Mouse (Mus musculus) spleen, adult 12 weeks (tissue): ENCODE measurements around the gene Fam20c.

Experiments used
- DNase-seq: peaks from one replicate; pipeline ENCODE4 v3.0.0; 2022; ENCODE audit warnings: low spot score

Gene Fam20c

GRCm38 (mm10) chr5:138756311-138757085 is 2.2 kb downstream of the Fam20c start:
- no peak for DNase-seq

DNA sequence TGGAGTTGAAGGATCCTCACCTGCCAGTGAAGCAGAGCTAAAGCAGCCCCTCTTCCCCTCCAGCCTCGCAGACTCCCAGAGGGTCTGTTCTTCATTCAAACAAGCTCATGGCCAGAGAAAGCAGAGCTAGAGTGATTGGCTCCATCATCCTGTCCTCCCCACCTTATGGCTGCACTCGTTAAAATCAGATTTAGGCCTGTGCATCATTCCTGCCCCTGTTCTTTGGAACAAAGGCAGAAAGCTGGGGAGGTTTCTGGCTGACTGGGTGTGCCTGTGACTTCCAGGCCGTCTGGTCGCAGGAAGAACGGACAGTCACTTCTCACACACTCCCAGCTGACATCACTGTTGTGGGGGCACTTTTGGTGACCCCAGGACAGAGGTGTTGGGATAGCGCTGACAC is 2.8 kb downstream of the Fam20c start:
- DNase-seq = no peak

GRCm38 (mm10) chr5:138757616-138758015 is 3.3 kb downstream of the Fam20c start:
- DNase-seq = no peak

GRCm38 (mm10) chr5:138758533-138758932 is 4.2 kb downstream of the Fam20c start:
- DNase-seq = no peak

DNA sequence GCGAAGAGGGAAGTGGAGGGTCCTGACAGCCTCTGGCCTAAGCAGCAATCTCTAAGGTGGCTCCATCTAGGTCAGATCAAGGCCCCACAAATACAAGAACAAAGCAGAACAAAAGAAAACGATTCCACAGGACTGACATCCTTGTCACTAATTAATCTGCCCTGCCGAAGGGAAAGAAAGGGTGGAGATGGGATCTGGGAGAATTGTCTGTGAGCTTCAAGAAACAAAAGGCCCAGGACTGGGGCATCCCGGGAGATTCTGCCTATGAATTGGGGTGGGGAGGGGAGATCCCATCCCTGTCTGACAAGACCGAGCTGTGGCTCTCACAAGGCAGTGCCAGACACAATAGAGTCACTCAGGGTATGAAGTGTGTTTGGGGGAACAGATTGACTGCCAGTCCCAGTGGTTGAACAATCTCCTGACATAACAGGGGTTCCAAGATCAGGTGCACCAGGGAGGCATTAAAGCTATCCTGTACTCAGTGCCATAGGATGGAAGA is 7.6 kb downstream of the Fam20c start:
- no peak for DNase-seq

DNA sequence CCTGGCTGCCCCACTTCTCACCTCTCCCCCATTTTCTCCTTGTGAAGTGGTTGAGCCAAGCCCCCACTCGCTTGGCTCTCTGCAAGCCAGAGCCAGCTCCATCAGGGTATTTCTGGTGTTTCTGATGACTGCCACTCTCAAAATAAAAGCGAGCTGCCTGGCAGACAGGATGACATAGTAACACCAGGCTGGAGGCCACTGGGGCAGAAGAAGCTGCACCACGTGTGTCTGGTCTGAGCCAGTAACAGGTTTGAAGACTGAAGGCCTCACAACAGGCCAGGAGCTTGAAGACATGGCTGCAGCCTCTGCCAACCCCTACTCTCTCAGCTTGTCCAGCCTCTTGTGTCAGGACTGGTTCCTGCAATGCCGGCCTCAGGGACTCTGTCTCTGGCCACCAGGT is 8.0 kb downstream of the Fam20c start:
- DNase-seq = no peak

DNA sequence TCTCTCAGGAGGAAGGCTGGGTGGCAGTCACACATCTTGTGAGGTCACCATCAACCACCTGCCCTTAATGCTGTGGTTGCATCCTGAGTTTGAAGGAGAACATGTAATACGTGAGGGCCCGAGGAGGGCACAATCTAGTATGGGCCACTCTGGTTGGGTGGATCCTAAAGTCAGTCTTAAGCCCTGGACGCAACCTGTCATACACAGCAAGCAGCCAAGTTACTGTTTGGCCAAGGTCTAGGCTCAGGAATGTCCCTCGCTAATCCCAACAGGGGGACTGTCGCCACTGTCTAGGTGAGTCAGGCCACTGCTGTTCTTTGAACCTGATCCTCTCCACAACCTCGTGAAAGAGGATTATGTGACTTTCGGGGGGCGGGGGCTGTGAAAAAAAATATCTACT is 10.3 kb downstream of the Fam20c start:
- DNase-seq = no peak

GRCm38 (mm10) chr5:138767650-138768049 is 13.3 kb downstream of the Fam20c start:
- DNase-seq = no peak

DNA sequence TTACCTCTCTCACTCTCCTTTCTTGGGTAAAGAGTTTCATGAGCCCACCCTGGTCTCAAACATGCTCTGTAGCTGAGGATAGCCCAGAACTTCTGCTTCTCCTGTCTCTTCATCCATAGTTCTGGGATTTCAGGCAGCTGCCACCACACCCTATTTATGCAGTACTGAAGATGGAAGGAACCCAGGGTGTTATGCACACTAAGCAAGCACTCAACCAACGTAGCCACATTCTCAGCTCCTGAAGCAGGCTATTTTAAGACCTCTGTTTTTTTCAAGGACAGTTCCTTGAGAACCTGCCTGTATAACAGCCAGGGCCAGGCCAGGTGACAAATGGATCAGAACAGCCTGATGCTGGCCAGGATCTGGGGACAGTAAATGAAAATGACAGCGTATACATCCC is 14.4 kb downstream of the Fam20c start:
- no peak for DNase-seq

- no peak for DNase-seq
Observed at GRCm38 (mm10) chr5:138769126-138769525, 14.8 kb downstream of the Fam20c start.

DNA sequence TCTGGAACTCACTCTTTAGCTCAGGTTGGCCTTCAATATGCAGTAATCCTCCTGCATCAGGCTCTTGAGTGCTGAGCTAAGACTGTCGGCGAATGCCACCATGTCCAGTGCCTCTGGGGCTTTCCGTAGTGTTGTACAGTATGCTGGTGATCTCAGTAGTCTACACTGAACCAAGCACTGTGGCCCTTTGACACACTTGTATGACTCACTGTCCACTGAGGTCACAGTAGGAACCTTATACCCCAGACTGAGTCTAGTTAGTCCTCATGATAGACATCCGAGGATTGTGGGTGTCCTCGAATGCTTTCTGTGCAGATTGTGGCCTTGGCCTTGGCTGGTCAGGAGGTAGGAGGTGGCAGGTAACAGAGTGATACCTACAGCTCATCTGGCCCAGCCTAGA is 20.8 kb downstream of the Fam20c start:
- no peak for DNase-seq

- no peak for DNase-seq
Observed at GRCm38 (mm10) chr5:138776346-138776745, 22.0 kb downstream of the Fam20c start.

- DNase-seq = no peak
Observed at GRCm38 (mm10) chr5:138778731-138779463, 24.6 kb downstream of the Fam20c start.

DNA sequence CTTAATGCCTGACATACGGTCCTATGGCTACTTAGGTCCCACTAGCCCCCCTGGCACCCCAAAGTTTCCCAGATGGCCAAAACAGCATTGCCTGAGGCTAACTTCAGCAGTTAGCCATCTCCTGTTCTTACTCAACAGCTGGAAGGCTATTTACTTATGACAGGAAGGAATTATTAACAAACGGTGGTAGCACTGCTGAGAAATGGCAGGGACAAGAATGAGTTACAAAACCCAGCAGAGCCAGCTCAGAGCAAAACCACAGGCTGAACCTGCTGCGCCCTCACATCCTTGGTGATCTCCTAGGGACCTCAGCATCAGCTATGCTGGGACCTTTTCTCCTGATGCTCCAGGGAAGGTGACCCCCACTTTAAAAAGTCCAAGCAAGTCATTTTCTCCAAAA is 25.3 kb downstream of the Fam20c start:
- no peak for DNase-seq

DNA sequence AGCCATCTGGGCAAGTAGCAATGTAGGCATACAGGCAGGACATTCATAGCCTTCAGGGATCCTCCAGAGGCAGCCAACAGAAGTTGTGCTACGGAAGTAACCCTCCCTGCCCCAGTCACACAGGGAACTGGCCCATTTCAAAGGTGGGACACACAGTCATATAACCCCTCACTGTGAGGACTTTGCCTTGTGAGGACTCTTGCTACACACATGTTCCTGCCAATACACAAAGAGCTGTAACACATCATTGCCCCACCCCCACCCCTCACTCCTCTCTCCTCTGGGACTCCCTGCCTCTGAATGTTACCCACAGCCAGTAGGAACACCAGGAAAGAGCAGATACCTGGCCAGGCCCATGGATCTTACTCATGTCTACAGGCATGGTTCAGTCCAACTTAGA is 28.4 kb downstream of the Fam20c start:
- DNase-seq = no peak

- no peak for DNase-seq
Observed at GRCm38 (mm10) chr5:138783181-138783580, 28.9 kb downstream of the Fam20c start.

DNA sequence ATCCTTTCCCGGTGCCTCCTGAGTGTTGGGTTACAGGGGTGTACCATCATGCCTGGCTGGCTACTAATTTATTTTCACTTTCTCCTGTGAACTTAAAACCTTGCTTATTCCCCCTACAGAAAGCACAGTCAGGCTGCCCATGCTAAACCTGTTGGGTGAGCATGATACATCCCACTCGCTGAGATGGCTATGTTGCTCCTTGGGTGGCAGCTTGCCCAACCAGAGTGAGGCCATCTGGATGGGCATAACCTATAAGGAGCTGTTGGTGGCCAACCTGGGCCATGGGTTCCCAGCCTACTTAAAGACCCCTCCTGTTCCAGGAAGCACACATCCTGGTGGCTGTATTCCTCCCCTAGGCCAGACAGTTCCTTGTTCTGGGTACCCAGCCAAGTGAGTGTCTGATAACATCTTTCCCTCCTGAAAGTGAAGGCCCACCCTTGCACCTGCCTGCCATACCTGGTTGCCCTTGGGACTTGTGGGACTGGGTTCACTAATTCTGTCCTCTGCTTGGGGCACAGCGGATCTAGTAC is 31.7 kb downstream of the Fam20c start:
- no peak for DNase-seq

DNA sequence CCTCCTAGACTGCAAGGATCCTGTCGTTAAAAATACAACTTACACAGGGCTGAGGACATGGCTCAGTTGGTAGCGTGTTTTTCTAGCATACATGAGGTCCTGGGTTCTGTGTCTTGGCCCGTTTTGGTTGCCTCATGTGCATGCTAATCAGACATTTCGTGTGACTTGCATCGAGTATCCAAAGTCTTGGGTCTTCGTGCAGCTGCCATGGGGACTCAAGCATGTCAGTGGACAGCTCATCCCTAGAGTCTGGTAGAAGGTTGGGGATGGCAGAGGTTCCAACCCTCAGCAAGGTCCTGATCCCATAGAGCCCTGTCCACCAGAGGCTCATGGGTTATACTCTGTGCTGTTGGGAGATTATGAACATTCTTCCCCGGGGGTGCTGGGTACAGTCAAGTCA is 33.3 kb downstream of the Fam20c start:
- DNase-seq = no peak

- no peak for DNase-seq
Observed at GRCm38 (mm10) chr5:138788481-138789211, 34.3 kb downstream of the Fam20c start.

GRCm38 (mm10) chr5:138790954-138791480 is 36.7 kb downstream of the Fam20c start:
- DNase-seq = no peak

DNA sequence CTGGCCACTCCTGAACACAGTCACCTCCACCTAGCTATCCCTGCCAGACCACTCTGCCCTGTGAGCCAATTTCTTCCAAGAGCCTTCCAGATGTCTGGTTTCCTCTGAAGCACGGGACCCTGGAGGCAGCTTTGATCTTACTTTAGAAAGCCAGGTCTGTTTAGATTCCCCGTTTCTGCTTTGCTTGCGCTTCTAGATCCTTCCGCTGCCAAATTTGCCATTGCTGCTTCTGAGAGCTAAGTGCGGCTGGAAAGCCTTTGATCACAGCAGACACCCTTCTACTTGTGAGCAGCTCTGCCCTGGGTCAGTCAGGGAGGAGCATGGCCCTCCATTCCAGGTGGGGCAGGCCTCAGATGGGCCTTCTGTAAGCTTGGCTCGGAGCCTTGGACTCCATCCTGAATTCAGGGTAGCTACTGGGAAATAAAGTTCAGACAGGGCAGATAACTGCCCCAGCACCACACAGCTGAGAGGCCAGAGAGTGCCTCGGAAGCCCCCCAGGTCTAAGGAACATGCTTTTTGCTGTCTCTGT is 47.3 kb downstream of the Fam20c start:
- DNase-seq = no peak

GRCm38 (mm10) chr5:138804286-138804685 is 50.0 kb downstream of the Fam20c start:
- DNase-seq = no peak
